Mouse (Mus musculus) embryo, embryonic 11.5 days (tissue): ENCODE results near the gene Arf5.

Experiments
- DNase-seq: peaks from one replicate; pipeline ENCODE4 v3.0.0-alpha.2; 2012; ENCODE audit warnings: low read depth, low spot score

Gene Arf5

DNA sequence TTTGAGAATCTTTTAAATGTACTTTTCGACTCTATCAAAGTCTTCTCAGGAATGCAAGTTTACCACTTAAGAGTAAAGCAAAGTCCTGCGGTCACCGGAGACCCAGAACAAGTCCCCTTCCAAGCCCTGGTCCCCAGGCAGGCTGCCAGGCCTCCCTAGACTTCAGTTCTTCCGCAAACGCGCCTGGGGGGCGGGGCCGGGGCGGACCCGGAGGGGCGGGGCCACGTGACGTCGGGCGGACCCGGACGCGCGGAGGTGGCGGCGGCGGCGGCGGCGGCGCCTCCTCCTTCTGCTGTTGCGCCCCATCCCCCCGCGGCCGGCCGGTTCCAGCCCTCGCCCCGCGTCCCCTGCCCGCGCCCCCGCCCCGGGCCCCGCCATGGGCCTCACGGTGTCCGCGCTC is at the start of gene Arf5:
Gene Arf5 (plus strand): TSS at position 248 of the 400 bp plus-strand sequence.
- peak; percentile 62 for DNase-seq

DNA sequence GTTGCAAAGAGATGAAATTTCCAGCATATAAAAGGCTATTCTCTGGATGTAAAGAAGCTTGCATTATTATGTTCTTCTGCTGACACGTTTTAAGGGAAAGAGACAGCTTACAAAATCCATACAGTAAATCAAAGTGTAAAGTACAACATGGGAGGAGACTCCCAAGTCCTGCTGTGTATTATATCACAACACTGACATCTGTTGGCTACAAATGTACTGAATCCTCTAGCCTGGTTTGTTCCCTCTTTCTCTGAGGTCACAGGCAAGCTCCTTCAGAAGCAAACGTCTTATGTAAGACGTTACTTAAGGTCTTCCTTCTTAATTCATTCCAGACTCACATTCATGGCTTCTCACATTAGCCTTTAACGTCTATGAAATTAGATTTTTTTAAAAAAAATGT is 41.4 kb upstream of the Arf5 start:
- no peak for DNase-seq

DNA sequence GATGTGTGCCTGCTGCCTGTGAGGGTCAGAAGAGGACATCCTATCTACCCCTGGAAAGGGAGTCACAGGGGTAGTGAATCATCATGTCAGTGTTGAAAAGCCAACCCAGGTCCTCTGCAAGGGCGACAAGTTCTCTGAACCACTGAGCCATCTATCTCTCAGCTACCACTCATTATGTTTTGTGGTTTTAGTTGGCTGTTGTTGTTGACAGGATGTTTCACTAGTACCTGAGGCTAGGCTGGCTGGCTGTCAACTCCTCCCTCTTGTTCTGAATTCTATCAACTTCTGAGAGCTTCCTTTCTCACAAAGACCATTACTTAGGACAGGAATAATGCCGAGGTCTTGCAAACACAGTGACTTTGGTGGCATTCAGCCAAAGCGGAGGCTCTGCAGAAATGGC is 38.2 kb upstream of the Arf5 start:
- no peak for DNase-seq

DNA sequence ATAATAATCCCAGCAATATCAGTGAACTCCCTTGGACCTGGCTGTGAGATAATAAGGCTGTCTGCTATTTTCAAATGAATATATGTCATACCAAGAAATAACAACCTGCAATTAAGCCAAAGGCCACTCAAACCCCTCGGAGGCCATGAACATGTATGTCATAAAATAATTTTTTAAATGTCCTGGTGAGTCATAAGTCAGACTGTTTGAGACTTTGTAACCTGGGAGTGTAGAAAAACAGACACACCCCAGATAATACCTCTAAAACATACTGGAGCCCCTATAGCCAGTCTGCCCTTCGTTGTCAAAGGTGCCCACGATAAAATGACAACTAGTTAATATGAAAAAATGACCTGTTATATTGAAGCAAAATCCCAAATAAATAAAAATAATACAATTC is 34.3 kb upstream of the Arf5 start:
- DNase-seq, result no peak

DNA sequence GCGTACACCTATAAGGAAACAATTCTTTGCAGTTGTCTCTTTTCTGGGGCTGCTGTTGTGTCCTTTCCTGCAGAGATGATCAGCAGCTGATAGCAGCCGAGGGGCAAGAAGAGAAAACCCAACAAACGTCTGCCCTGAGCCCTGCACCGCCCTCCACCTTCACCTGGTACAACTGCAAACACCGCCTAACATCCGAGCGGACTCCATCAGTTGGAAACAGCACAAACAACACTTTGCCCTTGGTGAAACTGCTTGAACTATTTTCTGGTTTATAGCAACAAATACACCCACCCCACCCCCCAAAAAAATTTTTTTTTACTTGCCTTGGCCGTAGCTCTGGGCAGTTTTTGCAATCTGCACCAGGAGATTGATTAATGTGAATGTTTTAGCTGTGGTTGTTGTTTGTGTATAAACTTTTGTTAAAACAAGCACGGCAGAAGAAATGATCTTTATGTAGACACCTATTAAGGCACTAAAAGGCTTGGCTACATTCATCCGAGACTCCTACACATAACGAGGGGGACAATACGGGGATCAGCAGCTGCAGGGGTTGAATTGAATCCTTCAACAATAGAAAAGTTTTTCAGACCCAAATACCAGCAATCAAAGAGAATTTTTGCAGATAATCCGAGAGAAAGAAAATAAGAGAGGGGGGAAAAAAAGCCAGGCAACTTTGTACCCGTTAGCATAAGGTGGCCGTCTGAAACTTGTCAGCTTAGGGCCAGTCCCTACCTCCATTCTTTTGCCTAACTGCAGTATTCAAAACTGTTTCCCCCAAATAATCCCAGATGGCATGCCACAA is 27.1 kb upstream of the Arf5 start:
- DNase-seq, result no peak

DNA sequence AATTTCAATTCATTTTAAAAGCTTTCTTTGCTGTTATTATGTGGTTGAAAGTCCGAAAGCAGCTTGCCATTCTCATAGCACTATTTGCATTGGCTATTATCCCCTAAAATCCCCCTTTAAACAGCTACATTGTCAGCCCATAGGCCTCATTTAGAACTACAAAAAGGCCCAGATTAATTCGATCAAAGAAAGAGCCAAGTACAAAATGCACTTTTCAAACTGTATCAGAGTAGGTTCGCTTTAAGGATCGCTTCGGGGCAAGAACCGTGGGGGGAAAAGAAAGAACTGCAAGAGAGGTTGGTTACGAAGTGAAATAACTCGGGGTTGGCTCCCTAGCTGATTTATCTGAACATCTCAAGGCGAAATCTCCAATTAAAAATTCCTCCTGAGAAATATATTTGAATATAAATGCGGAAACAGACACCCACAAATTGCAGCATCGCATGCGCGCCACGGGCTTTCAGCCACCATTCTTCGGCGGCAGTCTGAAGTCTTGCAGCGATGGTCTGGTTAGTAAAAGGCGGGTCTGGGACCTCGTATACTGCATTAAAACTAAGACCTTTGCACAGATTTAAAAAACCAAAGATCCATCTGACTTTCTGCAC is 26.4 kb upstream of the Arf5 start:
- no peak for DNase-seq

DNA sequence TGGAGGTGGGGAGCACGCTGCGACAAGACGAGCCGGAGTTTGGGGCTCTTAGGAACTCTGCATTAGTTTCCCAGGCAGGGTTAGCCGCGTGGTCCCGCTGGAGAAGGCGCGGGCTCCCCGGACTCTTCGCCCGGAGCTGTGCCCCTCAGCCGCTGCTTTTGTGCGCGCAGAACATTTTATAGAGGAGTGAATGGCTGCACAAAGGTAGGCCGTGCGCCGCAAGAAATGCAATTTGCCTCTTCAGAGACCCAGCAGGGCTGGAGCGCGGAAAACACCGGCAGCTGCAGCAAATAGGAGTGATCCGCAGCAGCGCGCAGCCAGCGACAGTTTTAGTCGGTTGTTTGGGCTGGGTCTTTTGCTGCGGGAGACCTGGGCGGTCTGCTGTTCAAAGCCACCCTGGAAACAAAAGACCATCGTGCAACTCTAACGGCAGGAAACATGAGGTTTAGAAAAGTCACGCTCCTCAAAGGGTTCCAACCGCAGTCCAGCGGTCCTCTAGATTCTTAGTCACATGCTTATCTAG is 25.6 kb upstream of the Arf5 start, which contains the start of gene Zfp800:
Gene Zfp800 (minus strand): TSS at position 325 of the 523 bp plus-strand sequence.
- DNase-seq, result no peak

DNA sequence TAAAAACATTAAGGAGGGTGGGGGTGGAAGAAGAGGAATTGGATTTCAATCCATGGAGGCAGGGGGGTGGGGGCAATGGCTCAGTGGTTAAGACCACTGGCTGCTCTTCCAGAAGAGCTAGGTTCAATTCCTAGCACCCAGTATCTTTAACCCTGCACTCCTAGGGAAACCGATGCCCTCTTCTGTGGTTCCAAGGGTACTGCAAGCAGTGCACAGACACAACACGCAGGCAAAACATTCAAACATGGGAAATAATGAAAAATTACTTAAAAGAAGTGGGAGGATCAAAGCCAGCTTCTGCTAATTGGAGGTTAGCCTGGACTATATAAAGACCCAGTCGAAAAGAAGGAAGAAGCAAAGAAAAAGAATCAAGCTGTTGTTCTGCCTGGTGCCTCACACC is 24.6 kb upstream of the Arf5 start:
- no peak for DNase-seq

DNA sequence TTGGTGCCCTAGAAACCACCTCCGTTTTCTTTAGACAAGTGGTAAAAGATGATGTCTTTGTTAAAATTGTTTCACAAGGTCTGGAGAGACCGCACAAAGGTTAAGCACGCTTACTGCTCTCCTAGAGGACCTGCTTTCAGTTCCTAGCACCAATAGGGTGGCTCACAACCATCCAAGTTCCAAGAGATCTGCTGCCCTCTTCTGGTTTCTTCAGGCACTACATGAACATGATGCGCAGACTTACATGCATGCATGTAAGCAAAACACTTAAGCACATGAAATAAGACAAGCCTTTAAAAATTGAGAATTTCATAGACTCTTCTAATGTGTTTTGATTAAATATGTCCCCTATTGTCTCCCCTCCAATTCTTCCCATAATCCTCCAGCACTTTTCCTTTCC is 23.6 kb upstream of the Arf5 start:
- DNase-seq, result no peak

DNA sequence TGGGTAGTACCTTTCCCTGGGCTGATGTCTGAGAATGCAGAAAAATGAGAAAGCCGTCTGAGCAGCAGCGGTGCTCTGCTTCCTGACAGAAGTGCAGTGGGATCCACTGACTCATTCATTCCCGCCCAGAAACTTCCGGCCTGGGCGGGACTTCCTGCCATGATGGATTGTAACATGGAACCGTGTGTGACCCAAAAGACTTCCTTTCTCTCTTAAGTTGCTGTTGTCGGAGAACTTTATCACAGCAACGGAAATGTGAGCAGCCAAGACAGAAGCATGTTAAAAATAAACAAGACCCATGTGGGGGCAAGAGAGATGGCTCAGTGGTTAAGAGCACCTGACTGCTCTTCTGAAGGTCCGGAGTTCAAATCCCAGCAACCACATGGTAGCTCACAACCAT is 13.3 kb upstream of the Arf5 start:
- no peak for DNase-seq

DNA sequence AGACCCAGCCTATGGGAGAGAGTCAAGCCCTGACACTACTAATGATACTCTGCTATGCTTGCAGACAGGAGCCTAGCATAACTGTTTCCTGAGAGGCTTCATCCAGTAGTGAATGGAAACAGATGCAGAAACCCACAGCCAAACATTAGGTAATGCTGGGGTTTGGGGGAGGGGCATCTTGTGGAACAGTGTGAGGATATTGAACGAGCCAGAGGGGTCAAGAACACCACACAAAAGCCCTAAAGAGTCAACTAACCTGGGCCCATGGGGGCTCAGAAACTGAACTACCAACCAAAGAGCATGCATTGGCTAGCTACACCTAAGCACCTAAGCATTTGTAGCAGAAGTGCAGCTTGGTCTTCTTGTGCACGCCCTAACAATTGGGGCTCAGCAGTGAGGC is 12.1 kb upstream of the Arf5 start:
- no peak for DNase-seq

DNA sequence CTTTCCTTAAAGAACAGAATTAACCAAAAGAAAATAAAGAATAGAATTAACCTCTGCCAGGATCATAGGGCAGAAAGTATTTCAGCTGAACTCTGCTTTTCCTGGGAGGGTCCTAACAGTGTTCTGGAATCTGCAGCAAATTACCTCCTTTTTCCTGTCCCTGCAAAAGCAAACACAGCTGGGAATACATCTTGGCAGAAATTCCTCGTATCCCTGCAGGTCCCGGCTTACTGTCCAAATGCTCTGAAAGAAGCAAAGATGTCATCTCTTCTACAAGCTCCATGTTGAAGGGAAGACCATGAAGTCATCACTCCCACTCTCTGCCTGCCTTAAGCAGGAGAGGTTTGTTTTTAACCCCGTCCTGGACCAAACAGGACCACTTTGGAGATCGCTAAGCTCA is 6.4 kb upstream of the Arf5 start:
- no peak for DNase-seq

DNA sequence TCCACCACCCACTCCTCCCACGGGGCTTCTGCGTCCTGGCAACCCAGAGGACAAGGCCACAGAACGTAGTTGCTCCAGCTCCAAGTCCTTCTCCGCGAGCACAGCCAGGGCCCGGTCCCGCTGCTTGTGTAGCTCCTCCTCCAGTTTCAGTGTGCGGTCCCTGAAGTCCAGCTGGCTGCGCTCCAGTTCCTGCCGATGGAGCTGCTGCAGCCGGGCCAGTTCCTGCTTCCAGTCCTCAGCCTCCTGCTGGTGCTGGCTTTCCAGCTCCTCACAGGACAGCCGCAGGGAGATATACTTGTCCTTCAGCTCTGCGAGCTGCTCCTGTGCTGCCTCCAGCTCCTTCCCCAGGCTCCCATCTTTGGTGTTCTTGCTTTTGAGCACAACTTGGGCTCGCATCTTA is 4.9 kb upstream of the Arf5 start:
- no peak for DNase-seq

DNA sequence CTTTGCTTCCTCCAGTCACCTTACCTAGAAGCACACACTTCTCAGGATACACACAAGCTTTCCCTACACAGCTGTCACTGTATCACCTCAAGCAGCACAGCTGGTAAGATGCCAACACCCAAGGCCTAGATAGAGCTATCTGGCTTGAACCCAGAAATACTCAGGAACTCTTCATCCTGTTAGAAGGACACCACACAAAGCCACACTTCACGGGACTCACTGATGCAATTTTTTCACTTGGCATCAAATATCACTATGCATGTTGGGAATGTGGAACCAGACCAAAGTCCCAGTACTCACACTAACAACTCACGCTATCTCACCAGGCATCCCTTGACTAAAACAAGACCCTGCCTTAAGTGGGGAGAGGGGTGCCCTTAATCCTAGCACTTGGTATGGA is 3.7 kb upstream of the Arf5 start:
- no peak for DNase-seq

DNA sequence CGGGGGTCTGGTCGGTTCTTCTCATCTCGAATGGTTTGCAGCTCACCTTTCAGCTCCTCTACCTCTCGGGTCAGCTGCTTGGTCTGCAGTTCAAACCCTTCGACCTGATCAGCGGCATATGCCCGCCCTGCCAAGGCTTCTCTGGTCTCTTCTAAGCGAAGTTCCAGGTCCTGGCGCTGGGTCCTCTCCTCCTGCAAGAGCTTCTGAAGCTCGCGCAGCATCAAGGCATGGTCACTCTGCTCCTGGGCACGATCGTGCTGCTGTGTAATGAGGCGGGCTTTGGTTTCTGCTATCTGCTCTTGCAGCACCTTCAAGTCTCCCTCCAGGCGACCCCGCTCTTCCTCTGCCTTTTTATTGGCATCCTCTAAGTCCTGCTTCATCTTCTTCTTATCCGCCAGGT is 3.0 kb upstream of the Arf5 start:
- DNase-seq, result no peak

DNA sequence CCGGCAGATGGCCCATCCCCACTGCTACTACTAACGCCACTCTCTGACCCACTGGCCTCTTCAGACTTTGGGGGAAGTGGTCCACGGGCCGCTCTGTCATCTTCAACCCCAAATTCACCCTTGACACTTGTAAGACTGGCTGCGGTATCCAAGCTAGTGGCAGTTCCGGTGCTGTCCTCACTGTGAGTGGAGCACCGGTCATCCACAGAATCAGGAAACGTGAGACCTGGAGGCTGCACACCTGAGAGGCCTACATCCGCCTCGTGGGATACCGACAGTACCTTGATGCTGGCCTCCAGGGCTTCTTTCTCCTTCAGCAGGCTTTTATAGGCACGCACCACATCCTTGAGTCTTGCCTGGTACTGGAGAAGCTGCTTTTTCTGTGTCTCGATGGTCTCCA is 2.5 kb upstream of the Arf5 start:
- DNase-seq, result no peak

DNA sequence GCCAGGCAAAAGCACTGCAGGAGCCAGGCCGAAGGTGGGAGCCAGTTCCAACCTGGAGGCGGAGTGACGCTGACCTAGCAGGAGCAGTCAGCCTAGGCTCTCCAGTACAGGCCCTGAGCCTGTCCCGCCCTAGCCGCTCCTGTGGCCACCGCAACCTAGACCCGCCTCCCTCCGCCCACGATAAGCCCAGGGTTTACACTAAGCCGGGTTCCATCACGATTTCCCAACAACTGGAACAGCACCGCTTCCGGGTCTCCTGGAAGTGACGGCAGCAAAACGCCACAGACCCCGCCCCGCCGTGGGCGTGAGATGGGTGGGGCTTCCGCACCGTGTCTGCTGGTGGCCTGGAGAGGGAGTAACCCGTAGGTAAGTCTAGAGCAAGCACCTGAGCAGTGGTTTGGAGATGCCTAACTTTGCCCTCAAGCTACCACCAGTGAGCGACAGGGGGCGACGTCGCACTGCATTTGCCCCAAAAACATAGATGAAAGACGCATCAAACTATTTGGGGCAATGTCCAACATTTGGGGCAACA is 1.8 kb upstream of the Arf5 start:
- DNase-seq, result peak; percentile 83

DNA sequence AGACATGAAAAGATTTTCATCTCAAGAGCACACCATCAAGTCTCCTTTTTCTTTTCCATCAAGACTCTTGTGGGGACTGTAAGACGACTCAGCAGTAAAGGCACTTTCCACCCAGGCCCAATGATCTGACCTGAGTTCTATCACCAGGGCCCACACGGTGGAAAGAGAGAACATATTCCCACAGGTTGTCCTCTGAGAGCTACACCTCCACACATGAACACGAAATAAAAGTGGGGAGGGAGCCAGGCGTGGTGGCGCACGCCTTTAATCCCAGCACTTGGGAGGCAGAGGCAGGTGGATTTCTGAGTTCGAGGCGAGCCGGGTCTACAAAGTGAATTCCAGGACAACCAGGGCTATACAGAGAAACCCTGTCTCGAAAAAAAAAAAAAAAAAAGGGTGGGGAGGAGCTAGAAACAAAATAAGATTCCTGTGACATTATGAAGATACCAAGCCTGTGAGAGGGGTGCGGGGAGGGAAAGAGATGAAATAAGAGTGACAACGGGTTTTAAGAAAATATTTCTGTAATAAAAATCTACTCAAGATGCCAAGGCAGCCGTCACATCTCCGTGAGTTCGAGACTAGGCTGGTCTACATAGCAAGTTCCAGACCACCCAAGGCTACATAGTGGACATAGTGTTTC is 589 bp upstream of the Arf5 start:
- DNase-seq, result no peak

DNA sequence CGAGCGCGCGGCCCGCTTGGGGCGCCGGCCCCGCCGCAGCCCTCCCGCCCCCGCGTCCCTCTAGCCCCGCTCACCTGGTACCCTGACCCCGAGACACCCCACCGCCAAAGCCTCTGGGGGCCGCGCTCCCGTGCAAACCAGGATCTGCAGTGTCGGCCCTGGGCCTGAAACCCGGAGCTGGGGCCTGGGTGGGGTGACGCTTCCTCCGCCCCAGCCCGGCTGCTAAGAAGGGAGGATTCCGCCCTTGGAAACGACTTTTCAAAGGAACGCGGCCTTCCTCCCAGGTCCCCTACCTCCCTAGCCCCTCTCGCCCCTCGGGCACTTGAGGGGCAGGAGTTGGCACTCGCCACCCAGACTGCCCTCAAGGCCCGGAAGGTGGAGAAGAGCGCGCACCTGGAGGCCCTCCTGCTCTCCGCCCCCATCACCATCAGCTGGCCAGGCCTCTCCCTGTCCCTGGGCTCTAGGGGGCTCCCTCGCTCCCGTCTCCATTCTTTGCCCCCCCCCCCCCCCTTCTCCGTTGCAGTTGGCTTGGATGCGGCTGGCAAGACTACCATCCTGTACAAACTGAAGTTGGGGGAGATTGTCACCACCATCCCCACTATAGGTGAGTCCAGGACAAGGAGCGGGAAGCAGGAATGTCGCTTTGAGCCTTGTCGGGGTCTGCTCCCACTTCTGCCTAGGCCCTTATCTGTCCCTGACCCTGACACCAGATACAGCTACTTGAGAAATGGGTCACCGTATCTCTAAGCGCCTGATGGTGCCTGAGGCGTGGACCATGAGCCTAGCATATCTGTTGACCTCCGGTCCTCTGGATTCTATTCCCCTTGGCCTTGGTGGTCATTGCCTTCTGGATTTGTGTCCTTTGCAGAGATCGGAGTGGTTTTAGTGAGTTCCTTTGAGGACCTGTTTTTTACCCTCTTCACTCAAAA is 671 bp downstream of the Arf5 start:
- DNase-seq, result peak; percentile 29

DNA sequence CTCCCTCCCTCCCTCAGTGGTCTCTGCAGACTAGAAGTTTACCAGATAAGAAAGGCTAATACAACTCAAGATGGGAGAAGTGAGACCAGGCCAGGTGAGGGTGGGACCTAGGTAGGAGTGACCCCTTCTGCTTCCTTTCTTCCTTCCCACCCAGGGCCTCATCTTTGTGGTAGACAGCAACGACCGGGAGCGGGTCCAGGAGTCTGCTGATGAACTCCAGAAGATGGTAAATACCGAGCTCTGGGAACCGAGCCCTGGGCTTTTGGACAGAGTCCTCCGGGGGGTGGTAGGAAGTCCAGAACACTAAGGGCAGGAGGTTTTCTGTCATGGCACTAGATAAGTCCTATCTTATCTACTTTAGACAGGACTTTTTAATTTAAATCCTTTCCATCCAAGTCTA is 1.7 kb downstream of the Arf5 start:
- no peak for DNase-seq

DNA sequence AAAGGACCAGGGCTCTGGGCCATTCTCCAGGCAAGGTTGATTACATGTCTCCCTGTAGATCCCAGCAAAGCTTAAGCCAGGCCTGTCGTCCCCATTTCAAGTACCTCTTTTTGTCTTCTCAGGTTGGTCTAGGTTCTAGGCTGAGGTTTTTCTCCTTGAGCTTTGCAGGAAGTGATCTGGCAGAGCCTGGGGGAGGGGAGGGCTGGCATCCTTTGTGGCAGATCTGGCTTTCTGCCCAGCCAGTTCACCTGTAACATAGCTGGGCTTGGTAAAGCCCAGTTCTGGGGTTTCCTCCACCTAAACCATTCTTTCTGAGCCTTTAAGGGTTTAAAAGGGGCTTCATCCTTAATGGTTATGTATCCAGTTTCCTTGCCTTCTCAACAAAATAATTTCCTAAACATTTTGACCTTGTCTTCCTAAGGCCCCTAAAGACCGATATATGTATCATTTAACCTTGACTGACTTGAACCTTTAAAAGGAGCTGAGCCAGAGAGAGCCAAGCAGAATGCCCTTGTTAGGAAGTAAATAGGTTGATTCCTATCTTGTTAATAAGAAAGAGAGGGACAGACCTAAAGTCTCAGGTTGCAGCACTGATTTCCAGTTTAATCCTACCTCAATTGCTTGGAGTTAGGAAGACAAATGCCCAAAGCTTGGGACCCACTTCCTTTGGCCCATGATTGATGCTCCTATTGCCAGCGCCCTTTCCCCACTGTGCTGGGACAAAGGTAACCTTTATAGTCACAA is 3.9 kb downstream of the Arf5 start, which contains the start of gene Fscn3:
Gene Fscn3 (plus strand): TSS at position 694 of the 744 bp plus-strand sequence.
- DNase-seq, result no peak
